Mouse (Mus musculus) induced T-regulatory cell, adult 2 months (primary cell): ENCODE results near the gene Dbndd2.

Experiments used
- DNase-seq: peaks from one replicate; pipeline ENCODE4 v3.0.0-alpha.2; 2012; ENCODE audit warnings: low read depth

The Dbndd2 gene

GRCm38 (mm10) chr2:164540652-164541427 lies 54.9 kb downstream of the Dbndd2 start:
- DNase-seq = peak; percentile 31

GRCm38 (mm10) chr2:164542132-164542531 lies 56.2 kb downstream of the Dbndd2 start:
- no peak for DNase-seq

GRCm38 (mm10) chr2:164542598-164542997 lies 56.7 kb downstream of the Dbndd2 start:
- no peak for DNase-seq
